Mouse (Mus musculus) liver, embryonic 14.5 days (tissue): Measurements from ENCODE around the gene Trio.
"Not testable (repeated sequence)": the region's sequence is repeated elsewhere in the genome, so short reads cannot be mapped to it uniquely, and the experiment has no call there.

Source experiments
- CTCF ChIP-seq: IDR thresholded peaks from 2 replicates; pipeline ENCODE4 v1.5.1; 2016; ENCODE audit warnings: antibody characterized with exemption, low read depth, control low read depth
- EP300 ChIP-seq: IDR thresholded peaks from 2 replicates; pipeline ENCODE4 v1.6.1; 2016; ENCODE audit warnings: antibody characterized with exemption, low read depth

DNA sequence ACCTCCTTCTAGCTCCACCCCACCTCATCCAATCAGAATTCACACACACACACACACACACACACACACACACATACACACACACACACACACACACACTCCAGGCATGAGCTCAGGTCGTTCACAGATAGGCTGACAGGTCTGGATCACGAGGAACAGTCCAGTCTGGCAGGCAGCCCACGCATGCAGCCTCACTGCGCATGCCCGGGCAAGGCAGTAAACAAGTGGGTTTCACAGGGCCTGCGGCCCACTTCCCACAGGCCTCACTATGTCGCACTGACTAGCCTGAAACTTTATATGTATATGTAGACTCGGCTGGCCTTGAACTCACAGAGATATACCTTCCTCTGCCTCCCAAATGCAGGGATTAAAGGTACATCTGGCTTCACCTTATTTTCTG is 305.4 kb downstream of the Trio start:
- not testable (repeated sequence) for TF ChIP-seq CTCF, EP300
